Mouse (Mus musculus) lung, postnatal 0 days (tissue): ENCODE data around the gene Ppp1r9a. TPM values are rescaled to one million over a fixed set of nuclear protein-coding genes. Genes with fewer than 3 reads are reported as not detected.

Experiments
- ATAC-seq: fragments of 200-750 bp; cut with Nextera tagmentation; 2 replicates; pipeline ENCODE4 v1.8.0; 2017; ENCODE audit warnings: moderate library complexity
- DNase-seq: peaks from one replicate; pipeline ENCODE4 v3.0.0-alpha.2; 2016; ENCODE audit warnings: low spot score
- H3K27ac ChIP-seq: fragments of 300-500 bp; sonication (generic); 2 replicates; pipeline ENCODE4 v1.5.1; 2014; ENCODE audit warnings: antibody characterized with exemption, mild to moderate bottlenecking, low read length, mixed read lengths
- H3K27me3 ChIP-seq: fragments of 300-500 bp; sonication (generic); replicated peaks from 2 replicates; pipeline ENCODE4 v1.6.1; 2014; ENCODE audit warnings: low read length, mixed read lengths; ENCODE audit not compliant: insufficient read depth
- H3K36me3 ChIP-seq: fragments of 300-500 bp; sonication (generic); 2 replicates; pipeline ENCODE4 v1.6.1; 2014; ENCODE audit warnings: low read length, mixed read lengths; ENCODE audit not compliant: insufficient read depth
- H3K4me1 ChIP-seq: fragments of 300-500 bp; sonication (generic); 2 replicates; pipeline ENCODE4 v1.6.1; 2014; ENCODE audit warnings: antibody characterized with exemption, low read depth, low read length, mixed read lengths; ENCODE audit not compliant: insufficient read depth
- H3K4me2 ChIP-seq: fragments of 300-500 bp; sonication (generic); replicated peaks from 2 replicates; pipeline ENCODE4 v1.6.1; 2014; ENCODE audit warnings: low read depth, mild to moderate bottlenecking, low read length, moderate library complexity, mixed read lengths
- H3K4me3 ChIP-seq: fragments of 300-500 bp; sonication (generic); 2 replicates; pipeline ENCODE4 v1.5.1; 2014; ENCODE audit warnings: low read depth, low read length
- H3K9ac ChIP-seq: fragments of 300-500 bp; sonication (generic); replicated peaks from 2 replicates; pipeline ENCODE4 v1.6.1; 2014; ENCODE audit warnings: low read depth, mild to moderate bottlenecking
- H3K9me3 ChIP-seq: fragments of 300-500 bp; sonication (generic); 2 replicates; pipeline ENCODE4 v1.6.1; 2016; ENCODE audit warnings: low read length, mixed read lengths
- CTCF ChIP-seq: IDR thresholded peaks from 2 replicates; pipeline ENCODE4 v1.5.1; 2016; ENCODE audit warnings: antibody characterized with exemption, mild to moderate bottlenecking
- EP300 ChIP-seq: IDR thresholded peaks from 2 replicates; pipeline ENCODE4 v1.6.1; 2016; ENCODE audit warnings: antibody characterized with exemption, mild to moderate bottlenecking, control low read depth
- WGBS: fragments of 180-500 bp; shearing (Covaris S2); extraction: QIAGEN DNeasy Blood & Tissue Kit; methylation state at CpG from one replicate; pipeline ENCODE4 v1.1.7; 2014; 5-methylcytosine and 5-hydroxymethylcytosine counted together
- polyA plus RNA-seq: library from polyadenylated mRNA; unstranded; fragments of >200 nt; fragmentation: Nextera tagmentation; extraction: Ambion mirVana; gene quantifications from 2 replicates; pipeline ENCODE4 v1.2.1, GENCODE M21; 2015

Ppp1r9a gene
- polyA plus RNA-seq, 1 experiment from 2014 or later = 11.2 TPM

- Histone ChIP-seq H3K4me1 (no peaks in the 10 kb centered on the region), H3K27me3 (no peaks in the 10 kb centered on the region), H3K36me3 (no peaks in the 10 kb centered on the region), H3K27ac (no peak overlapping the region), H3K9me3 (no peaks in the 10 kb centered on the region), H3K4me2 (no peak overlapping the region), H3K4me3 (no peak overlapping the region), H3K9ac (no peak overlapping the region)
- no peak for ATAC-seq
- DNase-seq = no peak
- WGBS = 80% methylated on average over 7 of the region's 7 CpGs
- no peak for TF ChIP-seq EP300
Observed at GRCm38 (mm10) chr6:5104238-5104637, 201.5 kb downstream of the Ppp1r9a start.

- WGBS = 76% methylated on average over 3 of the region's 3 CpGs
- H3K4me1 ChIP-seq = peaks cover 4% of the 10 kb centered on the region; the same call in 1 of the 2 replicates
- H3K4me3 ChIP-seq = no peak overlapping the region
- H3K36me3 ChIP-seq = no peaks in the 10 kb centered on the region
- no peaks in the 10 kb centered on the region for H3K27me3 ChIP-seq
- H3K9me3 ChIP-seq = no peaks in the 10 kb centered on the region
- no peak overlapping the region for H3K9ac ChIP-seq
- TF ChIP-seq EP300 (no peak), CTCF (no peak)
- H3K27ac ChIP-seq = no peak overlapping the region
- no peak for DNase-seq
- no peak for ATAC-seq
- H3K4me2 ChIP-seq = no peak overlapping the region
Observed at GRCm38 (mm10) chr6:5108494-5108893, 205.8 kb downstream of the Ppp1r9a start.

- TF ChIP-seq EP300 = no peak
- TF ChIP-seq CTCF = peak; percentile 100
- Histone ChIP-seq H3K27me3 (no peaks in the 10 kb centered on the region), H3K27ac (no peak overlapping the region), H3K9me3 (no peaks in the 10 kb centered on the region), H3K4me1 (peaks cover 4% of the 10 kb centered on the region; the same call in 1 of the 2 replicates), H3K4me3 (peak overlapping the region; percentile 32), H3K9ac (no peak overlapping the region), H3K4me2 (peak overlapping the region; percentile 49), H3K36me3 (no peaks in the 10 kb centered on the region)
- DNase-seq = peak; percentile 95
- WGBS = 3% methylated on average over 18 of the region's 18 CpGs
- ATAC-seq = peak; percentile 96
Observed at GRCm38 (mm10) chr6:5109925-5110714, 207.4 kb downstream of the Ppp1r9a start.

DNA sequence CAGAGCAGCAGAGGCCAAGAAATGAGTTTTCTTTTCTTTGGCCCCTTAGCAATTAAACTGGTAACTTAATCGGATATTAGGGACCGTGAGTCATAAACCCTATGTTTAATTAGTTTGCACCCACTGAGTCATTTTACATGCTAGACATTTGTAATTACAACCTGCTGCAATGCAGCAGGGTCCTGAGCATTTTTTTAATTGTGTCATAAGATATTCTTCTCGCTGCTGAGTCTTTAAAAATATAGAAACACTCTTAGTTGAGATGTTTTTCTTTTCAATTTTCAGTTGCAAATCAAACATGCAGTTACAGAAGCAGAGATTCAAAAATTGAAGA, 208.0 kb downstream of the Ppp1r9a start:
- Histone ChIP-seq H3K4me1 (peaks cover 4% of the 10 kb centered on the region; the same call in 1 of the 2 replicates), H3K27me3 (no peaks in the 10 kb centered on the region), H3K9ac (no peak overlapping the region), H3K27ac (no peak overlapping the region), H3K4me2 (no peak overlapping the region), H3K4me3 (no peak overlapping the region), H3K9me3 (no peaks in the 10 kb centered on the region), H3K36me3 (no peaks in the 10 kb centered on the region)
- TF ChIP-seq CTCF (no peak), EP300 (no peak)
- ATAC-seq (no peak), DNase-seq (no peak)
- 23% methylated on average over 3 of the region's 3 CpGs for WGBS

DNA sequence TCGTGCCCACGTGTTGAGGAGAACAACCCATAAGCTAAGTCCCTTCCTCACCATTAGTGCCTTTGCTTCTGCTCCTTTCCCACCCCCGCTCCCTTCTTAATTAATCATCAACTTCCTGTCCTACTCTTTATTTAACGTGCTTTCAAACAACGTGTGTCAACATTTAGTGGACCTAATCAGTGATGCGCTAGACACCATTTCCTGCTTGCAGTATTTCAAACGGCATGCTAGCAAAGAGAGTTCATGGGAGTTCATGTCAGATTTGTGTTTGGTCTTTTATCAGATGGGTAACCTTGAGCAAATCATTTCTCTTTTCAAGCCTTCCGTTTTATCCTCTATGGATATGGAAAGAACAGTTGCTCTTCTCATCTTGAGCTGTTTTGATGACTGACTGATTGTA, 210.4 kb downstream of the Ppp1r9a start:
- DNase-seq (peak; percentile 44), ATAC-seq (no peak)
- WGBS = 12% methylated on average over 8 of the region's 8 CpGs
- Histone ChIP-seq H3K9ac (no peak overlapping the region), H3K27me3 (no peaks in the 10 kb centered on the region), H3K9me3 (no peaks in the 10 kb centered on the region), H3K27ac (no peak overlapping the region), H3K4me1 (peaks cover 4% of the 10 kb centered on the region; the same call in 1 of the 2 replicates), H3K36me3 (no peaks in the 10 kb centered on the region; the same call in 1 of the 2 replicates), H3K4me2 (no peak overlapping the region), H3K4me3 (no peak overlapping the region)
- TF ChIP-seq CTCF = no peak
- peak; percentile 32; the same call in 1 of the 2 replicates for TF ChIP-seq EP300

- Histone ChIP-seq H3K27ac (no peak overlapping the region), H3K36me3 (no peaks in the 10 kb centered on the region; the same call in 1 of the 2 replicates), H3K9me3 (no peaks in the 10 kb centered on the region), H3K4me1 (peaks cover 4% of the 10 kb centered on the region; the same call in 1 of the 2 replicates), H3K9ac (no peak overlapping the region), H3K27me3 (no peaks in the 10 kb centered on the region), H3K4me3 (no peak overlapping the region), H3K4me2 (no peak overlapping the region)
- DNase-seq = peak; percentile 12
- peak; percentile 72 for TF ChIP-seq EP300
- no peak for TF ChIP-seq CTCF
- 40% methylated on average over 5 of the region's 5 CpGs for WGBS
- peak; percentile 49 for ATAC-seq
Observed at GRCm38 (mm10) chr6:5113734-5114133, 211.0 kb downstream of the Ppp1r9a start.
